Mouse (Mus musculus): ENCODE measurements around the gene Fbxo46. TPM values are rescaled to one million over a fixed set of nuclear protein-coding genes. Genes with fewer than 3 reads are reported as not detected.

The Fbxo46 gene
- polyA plus RNA-seq, 1 experiment, result 49.3 TPM

GRCm38 (mm10) chr7:19077761-19078160 is 41.9 kb upstream of the Fbxo46 start:
- H3K27ac ChIP-seq (ENCODE audit: control insufficient read depth, insufficient read depth, low read depth, low read length), result no peak overlapping the region
- no peaks in the 10 kb centered on the region for H3K27me3 ChIP-seq (ENCODE audit: control insufficient read depth, insufficient read depth, low read length)
- H3K4me3 ChIP-seq (ENCODE audit: control insufficient read depth, low read depth, low read length), result no peak overlapping the region
- H3K36me3 ChIP-seq (ENCODE audit: control insufficient read depth, insufficient read depth, low read length), result no peaks in the 10 kb centered on the region; the same call in 1 of the 2 replicates
- peaks cover 28% of the 10 kb centered on the region for H3K4me1 ChIP-seq (ENCODE audit: control insufficient read depth, insufficient read depth, low read length)
- no peak for TF ChIP-seq CTCF (IDR thresholded peaks at IDR 0.05; ENCODE audit: control insufficient read depth, insufficient read depth, insufficient replicate concordance, low read depth, low read length)

DNA sequence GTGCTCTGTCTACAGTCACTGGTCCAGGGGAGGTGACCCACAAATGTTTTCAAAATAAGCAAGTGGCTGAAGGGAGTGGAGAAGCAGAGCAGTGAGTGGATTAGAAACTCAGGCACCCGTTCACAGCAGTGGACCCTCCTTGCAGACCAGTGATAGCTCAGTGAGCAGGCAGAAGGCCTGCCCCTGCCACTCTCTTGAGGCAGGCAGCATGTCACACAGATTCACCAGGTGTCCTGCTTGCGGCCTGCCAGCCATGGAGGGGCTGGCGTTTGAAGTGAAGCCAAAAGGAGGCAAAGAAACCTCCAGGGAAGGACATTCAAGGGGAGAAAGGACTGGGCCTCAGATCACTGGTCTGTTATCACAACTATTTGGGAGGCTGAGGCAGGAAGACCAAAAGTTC is 40.9 kb upstream of the Fbxo46 start:
- Histone ChIP-seq H3K27ac (ENCODE audit: control insufficient read depth, insufficient read depth, low read depth, low read length) (0 out of 2 replicates have a peak overlapping the region, but pooled peaks have one; percentile 8), H3K27me3 (ENCODE audit: control insufficient read depth, insufficient read depth, low read length) (no peaks in the 10 kb centered on the region), H3K36me3 (ENCODE audit: control insufficient read depth, insufficient read depth, low read length) (no peaks in the 10 kb centered on the region; the same call in 1 of the 2 replicates), H3K4me1 (ENCODE audit: control insufficient read depth, insufficient read depth, low read length) (peaks cover 20% of the 10 kb centered on the region), H3K4me3 (ENCODE audit: control insufficient read depth, low read depth, low read length) (no peak overlapping the region)
- TF ChIP-seq CTCF (IDR thresholded peaks at IDR 0.05; ENCODE audit: control insufficient read depth, insufficient read depth, insufficient replicate concordance, low read depth, low read length), result no peak
- no peak for TF ChIP-seq POLR2A (IDR thresholded peaks at IDR 0.05; ENCODE audit: control insufficient read depth, low read depth, low read length)

- no peak for TF ChIP-seq CTCF (IDR thresholded peaks at IDR 0.05; ENCODE audit: control insufficient read depth, insufficient read depth, insufficient replicate concordance, low read depth, low read length)
- no peak for TF ChIP-seq POLR2A (IDR thresholded peaks at IDR 0.05; ENCODE audit: control insufficient read depth, low read depth, low read length)
- peaks cover 13% of the 10 kb centered on the region for H3K4me1 ChIP-seq (ENCODE audit: control insufficient read depth, insufficient read depth, low read length)
- H3K27me3 ChIP-seq (ENCODE audit: control insufficient read depth, insufficient read depth, low read length), result no peaks in the 10 kb centered on the region
- no peak overlapping the region for H3K4me3 ChIP-seq (ENCODE audit: control insufficient read depth, low read depth, low read length)
- H3K36me3 ChIP-seq (ENCODE audit: control insufficient read depth, insufficient read depth, low read length), result no peaks in the 10 kb centered on the region; the same call in 1 of the 2 replicates
- no peak overlapping the region for H3K27ac ChIP-seq (ENCODE audit: control insufficient read depth, insufficient read depth, low read depth, low read length)
Observed at GRCm38 (mm10) chr7:19080451-19080950, 39.2 kb upstream of the Fbxo46 start.

DNA sequence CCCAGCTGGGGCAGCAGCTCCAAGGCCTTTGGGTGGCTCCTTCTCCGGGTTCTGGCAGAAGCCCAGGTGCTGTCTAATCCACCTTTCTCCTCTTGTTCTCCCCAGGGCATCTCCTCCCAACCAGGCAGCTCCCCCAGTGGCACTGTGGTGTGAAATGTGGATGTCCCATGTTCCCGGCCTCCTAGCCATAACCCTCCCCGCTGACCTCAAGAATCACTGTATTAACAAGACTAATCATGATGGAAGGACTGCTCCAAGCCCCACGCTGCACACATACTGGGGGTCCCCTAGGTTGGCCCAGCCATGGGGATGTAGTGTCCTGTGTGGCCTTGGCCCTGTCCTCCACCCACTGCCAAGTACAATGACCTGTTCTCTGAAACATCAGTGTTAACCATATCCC is 37.5 kb upstream of the Fbxo46 start:
- peaks cover 20% of the 10 kb centered on the region for H3K4me1 ChIP-seq (ENCODE audit: control insufficient read depth, insufficient read depth, low read length)
- H3K36me3 ChIP-seq (ENCODE audit: control insufficient read depth, insufficient read depth, low read length), result no peaks in the 10 kb centered on the region; the same call in 1 of the 2 replicates
- H3K4me3 ChIP-seq (ENCODE audit: control insufficient read depth, low read depth, low read length), result no peak overlapping the region
- no peak overlapping the region for H3K27ac ChIP-seq (ENCODE audit: control insufficient read depth, insufficient read depth, low read depth, low read length)
- no peaks in the 10 kb centered on the region for H3K27me3 ChIP-seq (ENCODE audit: control insufficient read depth, insufficient read depth, low read length)
- TF ChIP-seq CTCF (IDR thresholded peaks at IDR 0.05; ENCODE audit: control insufficient read depth, insufficient read depth, insufficient replicate concordance, low read depth, low read length), result no peak
- no peak for TF ChIP-seq POLR2A (IDR thresholded peaks at IDR 0.05; ENCODE audit: control insufficient read depth, low read depth, low read length)

GRCm38 (mm10) chr7:19083096-19083495 is 36.6 kb upstream of the Fbxo46 start:
- no peak overlapping the region for H3K4me3 ChIP-seq (ENCODE audit: control insufficient read depth, low read depth, low read length)

GRCm38 (mm10) chr7:19083701-19084100 is 36.0 kb upstream of the Fbxo46 start, which contains the start of gene Dmpk:
Dmpk (plus strand) TSS chr7:19083849.
- Histone ChIP-seq H3K27ac (ENCODE audit: control insufficient read depth, insufficient read depth, low read depth, low read length) (peak within 1 kb of the TSS; percentile 59), H3K36me3 (ENCODE audit: control insufficient read depth, insufficient read depth, low read length) (no peaks in the 10 kb centered on the region; the same call in 1 of the 2 replicates), H3K4me1 (ENCODE audit: control insufficient read depth, insufficient read depth, low read length) (peaks cover 20% of the 10 kb centered on the region), H3K27me3 (ENCODE audit: control insufficient read depth, insufficient read depth, low read length) (no peaks in the 10 kb centered on the region), H3K4me3 (ENCODE audit: control insufficient read depth, low read depth, low read length) (peak within 1 kb of the TSS; percentile 48)
- TF ChIP-seq POLR2A (IDR thresholded peaks at IDR 0.05; ENCODE audit: control insufficient read depth, low read depth, low read length) (no peak), CTCF (IDR thresholded peaks at IDR 0.05; ENCODE audit: control insufficient read depth, insufficient read depth, insufficient replicate concordance, low read depth, low read length) (no peak)

More at GRCm38 (mm10) chr7:19083096-19083495, 36.6 kb upstream of the Fbxo46 start:
- H3K36me3 ChIP-seq (ENCODE audit: control insufficient read depth, insufficient read depth, low read length), result no peaks in the 10 kb centered on the region; the same call in 1 of the 2 replicates
- TF ChIP-seq POLR2A (IDR thresholded peaks at IDR 0.05; ENCODE audit: control insufficient read depth, low read depth, low read length) (no peak), CTCF (IDR thresholded peaks at IDR 0.05; ENCODE audit: control insufficient read depth, insufficient read depth, insufficient replicate concordance, low read depth, low read length) (no peak)
- H3K4me1 ChIP-seq (ENCODE audit: control insufficient read depth, insufficient read depth, low read length), result peaks cover 20% of the 10 kb centered on the region
- no peaks in the 10 kb centered on the region for H3K27me3 ChIP-seq (ENCODE audit: control insufficient read depth, insufficient read depth, low read length)
- peak overlapping the region; percentile 15; the same call in 1 of the 2 replicates for H3K27ac ChIP-seq (ENCODE audit: control insufficient read depth, insufficient read depth, low read depth, low read length)

DNA sequence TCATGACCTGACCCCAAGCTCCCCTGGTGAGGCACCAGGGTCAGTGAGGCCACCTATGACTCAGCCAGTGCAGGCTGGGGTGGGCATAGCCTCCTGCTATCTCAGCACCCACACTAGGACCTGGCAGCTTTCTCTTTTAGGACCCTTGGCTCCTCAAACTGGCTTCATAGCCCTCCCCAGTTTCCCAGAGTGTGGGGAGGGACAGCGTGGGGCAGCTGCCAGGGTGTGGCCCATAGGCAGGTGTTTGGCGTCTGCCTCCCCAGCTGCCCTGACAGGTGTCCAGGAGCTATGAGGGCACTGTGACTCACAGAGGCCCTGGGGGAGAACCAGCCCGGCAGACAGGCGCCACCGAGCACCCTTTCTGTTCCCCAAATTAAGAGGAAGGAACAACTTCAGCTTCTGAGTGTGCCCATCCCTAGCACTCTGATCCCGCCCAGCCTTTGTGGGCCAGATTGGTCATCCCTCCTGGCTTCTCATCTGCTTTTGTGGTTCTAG is 35.3 kb upstream of the Fbxo46 start:
- TF ChIP-seq CTCF (IDR thresholded peaks at IDR 0.05; ENCODE audit: control insufficient read depth, insufficient read depth, insufficient replicate concordance, low read depth, low read length), result no peak
- Histone ChIP-seq H3K27me3 (ENCODE audit: control insufficient read depth, insufficient read depth, low read length) (no peaks in the 10 kb centered on the region), H3K4me3 (ENCODE audit: control insufficient read depth, low read depth, low read length) (peak overlapping the region; percentile 48), H3K4me1 (ENCODE audit: control insufficient read depth, insufficient read depth, low read length) (peaks cover 20% of the 10 kb centered on the region), H3K36me3 (ENCODE audit: control insufficient read depth, insufficient read depth, low read length) (no peaks in the 10 kb centered on the region; the same call in 1 of the 2 replicates), H3K27ac (ENCODE audit: control insufficient read depth, insufficient read depth, low read depth, low read length) (peak overlapping the region; percentile 59)

Measured in testis, adult 2 months (tissue).